17 mouse cellular contexts compared by ENCODE assay signal in the genomic region with DNA sequence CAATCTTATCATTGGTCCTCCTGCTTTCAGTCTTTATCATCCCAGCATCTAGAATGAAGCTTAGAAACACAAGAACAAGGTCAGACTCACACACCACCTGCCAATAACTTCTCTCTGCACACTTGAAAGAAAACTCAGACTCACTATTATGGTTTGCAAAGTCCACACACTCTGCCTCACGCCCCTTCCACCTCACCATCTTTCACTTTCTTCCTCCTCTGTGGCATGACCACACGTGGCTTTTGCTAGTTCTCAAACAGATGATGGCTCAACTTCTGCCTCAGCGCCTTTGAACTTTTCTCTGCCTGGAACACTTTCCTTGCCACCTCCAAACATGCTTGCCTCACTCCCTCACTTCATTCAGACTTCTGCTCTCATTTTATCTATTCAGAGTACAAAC.
"Had no signal": no experiment of that assay in that cellular context is flagged by ENCODE, and none has a peak within 500 bp of the region (broad histone marks: within the 10 kb centered on the region; RNA-seq: fewer than 3 reads in every experiment).

No protein-coding gene starts in this region.

- H3K4me3 ChIP-seq: limb, embryonic 12.5 days; liver, embryonic 13.5 days; lung, embryonic 15.5 days; midbrain, embryonic 13.5 days; myocyte; neural tube, embryonic 15.5 days; stomach, embryonic 15.5 days had no signal

- H3K4me1 ChIP-seq: liver, embryonic 13.5 days; lung, embryonic 15.5 days; midbrain, embryonic 13.5 days; neural tube, embryonic 15.5 days; stomach, embryonic 15.5 days had no signal

- DNase-seq: kidney, adult 8-10 months; kidney, postnatal 25 days; layer of hippocampus, adult 9-11 months; liver; liver, embryonic 13.5 days; liver, postnatal 0 days; lung, postnatal 14 days; right cerebral cortex, adult 18-20 months; right cerebral cortex, postnatal 25 days; thymus, postnatal 14 days had no signal

- ATAC-seq: liver, postnatal 0 days; midbrain, embryonic 13.5 days had no signal

- H3K36me3 ChIP-seq: limb, embryonic 12.5 days; liver, embryonic 13.5 days; lung, embryonic 15.5 days; midbrain, embryonic 13.5 days; neural tube, embryonic 15.5 days; stomach, embryonic 15.5 days had no signal

- H3K27ac ChIP-seq: limb, embryonic 12.5 days; liver, embryonic 13.5 days; lung, embryonic 15.5 days; macrophage; midbrain, embryonic 13.5 days; neural tube, embryonic 15.5 days; stomach, embryonic 15.5 days had no signal

- H3K9ac ChIP-seq: limb, embryonic 12.5 days; liver, embryonic 13.5 days; liver, postnatal 0 days; lung, embryonic 15.5 days; midbrain, embryonic 13.5 days; neural tube, embryonic 15.5 days; stomach, embryonic 15.5 days had no signal

- H3K9me3 ChIP-seq: limb, embryonic 12.5 days; liver, embryonic 13.5 days; lung, embryonic 15.5 days; midbrain, embryonic 13.5 days; neural tube, embryonic 15.5 days; stomach, embryonic 15.5 days had no signal

- H3K27me3 ChIP-seq: lung, embryonic 15.5 days; midbrain, embryonic 13.5 days; neural tube, embryonic 15.5 days; stomach, embryonic 15.5 days had no signal

- H3K4me2 ChIP-seq: limb, embryonic 12.5 days; liver, embryonic 13.5 days; lung, embryonic 15.5 days; midbrain, embryonic 13.5 days; neural tube, embryonic 15.5 days; stomach, embryonic 15.5 days had no signal
